Comparison of ENCODE assay signal across 8 mouse cellular contexts in the genomic region with DNA sequence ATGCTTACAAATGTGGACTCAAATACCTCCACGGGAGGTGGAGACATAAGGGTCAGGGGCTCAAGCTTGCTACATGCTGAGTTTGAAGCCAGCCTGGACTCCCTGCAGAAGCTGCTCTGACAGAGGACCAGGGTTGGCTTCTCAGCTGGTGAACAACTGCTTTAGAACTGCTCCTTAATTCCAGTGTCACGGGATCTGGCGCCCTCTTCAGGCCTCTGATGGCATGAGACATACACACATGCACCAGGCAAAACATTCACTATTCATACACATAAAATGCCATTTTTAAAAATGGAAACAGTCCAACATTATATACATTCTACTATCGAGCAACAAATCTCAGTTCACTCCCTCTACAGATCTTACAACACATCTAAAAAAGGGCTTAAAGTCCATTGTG. TPM values are rescaled to one million over a fixed set of nuclear protein-coding genes. Genes with fewer than 3 reads are reported as not detected.
DNase-seq lines count a peak whose midpoint lies in the region; ATAC-seq and TF ChIP-seq lines count a peak whose summit lies in the region.

No protein-coding gene starts in this region.

- no peak overlapping the region for H3K4me3 ChIP-seq in hindbrain, embryonic 10.5 days
- no peak overlapping the region for H3K4me3 ChIP-seq in hindbrain, embryonic 13.5 days
- H3K4me3 ChIP-seq in thymus, adult 2 months (ENCODE audit: control insufficient read depth, insufficient read depth, low read length) = no peak overlapping the region

- peak; percentile 53 for DNase-seq in hindbrain, embryonic 10.5 days (ENCODE audit: low spot score)
- peak; percentile 61 for DNase-seq in adrenal gland, postnatal 25 days
- DNase-seq in kidney, postnatal 4 days = peak; percentile 80 to 82
- peak; percentile 55 for DNase-seq in mesoderm, embryonic 11.5 days (ENCODE audit: low read depth, low spot score)
- DNase-seq in thymus, adult 2 months = peak; percentile 75

- no peak overlapping the region for H3K9ac ChIP-seq in hindbrain, embryonic 13.5 days

- no peak for TF ChIP-seq POLR2A in thymus, adult 2 months (IDR thresholded peaks at IDR 0.05; ENCODE audit: control insufficient read depth, extremely low read depth, insufficient read depth, low read length, poor library complexity)

- H3K27me3 ChIP-seq in hindbrain, embryonic 10.5 days (ENCODE audit: insufficient read depth, poor library complexity, severe bottlenecking) = no peaks in the 10 kb centered on the region
- H3K27me3 ChIP-seq in hindbrain, embryonic 13.5 days = no peaks in the 10 kb centered on the region
- no peaks in the 10 kb centered on the region for H3K27me3 ChIP-seq in thymus, adult 2 months (ENCODE audit: control insufficient read depth, insufficient read depth, low read length)

- H3K27ac ChIP-seq in hindbrain, embryonic 10.5 days = no peak overlapping the region
- no peak overlapping the region for H3K27ac ChIP-seq in hindbrain, embryonic 13.5 days
- no peak overlapping the region for H3K27ac ChIP-seq in thymus, adult 2 months (ENCODE audit: control insufficient read depth, insufficient read depth, low read length)

- H3K4me2 ChIP-seq in hindbrain, embryonic 13.5 days = no peak overlapping the region

- peak; percentile 53; the same call in 1 of the 2 replicates for TF ChIP-seq CTCF in thymus, adult 2 months (IDR thresholded peaks at IDR 0.05; ENCODE audit: borderline replicate concordance, control insufficient read depth, extremely low read depth, insufficient read depth, low read length, poor library complexity)

- 15% methylated on average over 4 of the region's 4 CpGs for WGBS in hindbrain, embryonic 10.5 days
- 12% methylated on average over 4 of the region's 4 CpGs for WGBS in hindbrain, embryonic 13.5 days
- WGBS in thymus, adult 2 months = 30% methylated on average over 4 of the region's 4 CpGs

- no peaks in the 10 kb centered on the region for H3K4me1 ChIP-seq in hindbrain, embryonic 10.5 days (replicated peaks)
- H3K4me1 ChIP-seq in hindbrain, embryonic 13.5 days (replicated peaks) = no peaks in the 10 kb centered on the region
- no peaks in the 10 kb centered on the region for H3K4me1 ChIP-seq in thymus, adult 2 months (replicated peaks; ENCODE audit: control insufficient read depth, insufficient read depth, low read length)

- peaks cover 19% of the 10 kb centered on the region for H3K36me3 ChIP-seq in hindbrain, embryonic 10.5 days
- H3K36me3 ChIP-seq in hindbrain, embryonic 13.5 days = peaks cover 40% of the 10 kb centered on the region
- no peaks in the 10 kb centered on the region for H3K36me3 ChIP-seq in thymus, adult 2 months (ENCODE audit: control insufficient read depth, insufficient read depth, low read length)

- ATAC-seq in hindbrain, embryonic 13.5 days (ENCODE audit: low FRiP score) = no peak
- peak; percentile 85 for ATAC-seq in CD4-positive, CD25-positive, alpha-beta regulatory T cell, adult 4 months
- peak; percentile 83 for ATAC-seq in erythroid progenitor cell, adult 5-6 weeks (replicated peaks; ENCODE audit: low FRiP score, poor library complexity, severe bottlenecking)

- no peaks in the 10 kb centered on the region for H3K9me3 ChIP-seq in hindbrain, embryonic 10.5 days
- no peaks in the 10 kb centered on the region for H3K9me3 ChIP-seq in hindbrain, embryonic 13.5 days

RNA-seq across cellular contexts. Expression of a gene that starts 30.7 kb away (rescaled TPM):
- 72.8 and 93.0 TPM in 2 replicates for polyA plus RNA-seq in hindbrain, embryonic 10.5 days (2016; fragmentation: Nextera tagmentation; extraction: Ambion mirVana)
- polyA plus RNA-seq in hindbrain, embryonic 13.5 days (2015; fragmentation: Nextera tagmentation; extraction: Ambion mirVana) = 18.8 and 19.6 TPM in 2 replicates
- polyA plus RNA-seq in CD4-positive, CD25-positive, alpha-beta regulatory T cell, adult 4 months (2017; shearing (Covaris generic)) = 10 to 100 TPM in 1 of 2 experiments, 1 to 10 TPM in 1; 7.6 to 15.0 TPM
- 6.2 and 6.5 TPM in 2 replicates for total RNA-seq in adrenal gland, postnatal 25 days (2021)
- 358 and 360 TPM in 2 replicates for total RNA-seq in erythroid progenitor cell, adult 5-6 weeks (2015; ENCODE audit: low replicate concordance)
- 406 and 409 TPM in 2 replicates for total RNA-seq in erythroid progenitor cell, adult 5-6 weeks (2017; ENCODE audit: low replicate concordance)
- 11.1 and 13.5 TPM in 2 replicates for polyA plus RNA-seq in thymus, adult 2 months (2012; rRNA removed)

RNA-seq across cellular contexts. Expression of a gene that starts 30.9 kb away (rescaled TPM):
- polyA plus RNA-seq in hindbrain, embryonic 10.5 days (2016; fragmentation: Nextera tagmentation; extraction: Ambion mirVana) = 36.8 and 40.1 TPM in 2 replicates
- 6.1 and 7.4 TPM in 2 replicates for polyA plus RNA-seq in hindbrain, embryonic 13.5 days (2015; fragmentation: Nextera tagmentation; extraction: Ambion mirVana)
- polyA plus RNA-seq in CD4-positive, CD25-positive, alpha-beta regulatory T cell, adult 4 months (2017; shearing (Covaris generic)) = 1 to 10 TPM; 2.6 to 4.6 TPM
- total RNA-seq in adrenal gland, postnatal 25 days (2021) = 3.0 and 4.2 TPM in 2 replicates
- total RNA-seq in erythroid progenitor cell, adult 5-6 weeks (2015; ENCODE audit: low replicate concordance) = 68.1 and 71.7 TPM in 2 replicates
- 32.5 and 94.3 TPM in 2 replicates for total RNA-seq in erythroid progenitor cell, adult 5-6 weeks (2017; ENCODE audit: low replicate concordance)
- polyA plus RNA-seq in thymus, adult 2 months (2012; rRNA removed) = 21.8 and 30.0 TPM in 2 replicates

RNA-seq across cellular contexts. Expression of a gene that starts 39.9 kb away (rescaled TPM):
- 52.2 and 52.9 TPM in 2 replicates for polyA plus RNA-seq in hindbrain, embryonic 10.5 days (2016; fragmentation: Nextera tagmentation; extraction: Ambion mirVana)
- polyA plus RNA-seq in hindbrain, embryonic 13.5 days (2015; fragmentation: Nextera tagmentation; extraction: Ambion mirVana) = 63.0 and 64.3 TPM in 2 replicates
- 10 to 100 TPM; 75.5 to 85.2 TPM for polyA plus RNA-seq in CD4-positive, CD25-positive, alpha-beta regulatory T cell, adult 4 months (2017; shearing (Covaris generic))
- 217 and 293 TPM in 2 replicates for total RNA-seq in adrenal gland, postnatal 25 days (2021)
- 76.7 and 89.7 TPM in 2 replicates for total RNA-seq in erythroid progenitor cell, adult 5-6 weeks (2015; ENCODE audit: low replicate concordance)
- total RNA-seq in erythroid progenitor cell, adult 5-6 weeks (2017; ENCODE audit: low replicate concordance) = 53.0 and 61.0 TPM in 2 replicates
- polyA plus RNA-seq in thymus, adult 2 months (2012; rRNA removed) = 78.5 and 86.2 TPM in 2 replicates

RNA-seq across cellular contexts. Expression of a gene that starts 40.0 kb away (rescaled TPM):
- polyA plus RNA-seq in hindbrain, embryonic 10.5 days (2016; fragmentation: Nextera tagmentation; extraction: Ambion mirVana) = 0.35 and 0.78 TPM in 2 replicates
- polyA plus RNA-seq in hindbrain, embryonic 13.5 days (2015; fragmentation: Nextera tagmentation; extraction: Ambion mirVana) = 0.55 and 0.58 TPM in 2 replicates
- polyA plus RNA-seq in CD4-positive, CD25-positive, alpha-beta regulatory T cell, adult 4 months (2017; shearing (Covaris generic)) = under 1 TPM in 1 of 2 experiments, not detected in 1; 0.16 TPM
- total RNA-seq in adrenal gland, postnatal 25 days (2021) = 0.91 and 1.4 TPM in 2 replicates
- not detected in 2 replicates for total RNA-seq in erythroid progenitor cell, adult 5-6 weeks (2015; ENCODE audit: low replicate concordance)
- 0.90 TPM in 1 of 2 replicates, not detected in the other for total RNA-seq in erythroid progenitor cell, adult 5-6 weeks (2017; ENCODE audit: low replicate concordance)
- 0.08 and 0.15 TPM in 2 replicates for polyA plus RNA-seq in thymus, adult 2 months (2012; rRNA removed)
